Mouse (Mus musculus) R1 (cell line): ENCODE results near the gene Zfp385a.

ENCODE experiments used
- DNase-seq: peaks from one replicate; pipeline ENCODE4 v3.0.0-alpha.2; 2018; ENCODE audit warnings: low read depth, low spot score

Gene Zfp385a

GRCm38 (mm10) chr15:103363809-103364208 lies 23.9 kb upstream of the Zfp385a start:
- DNase-seq = peak; percentile 92

- DNase-seq = no peak
Observed at GRCm38 (mm10) chr15:103362950-103363349, 23.1 kb upstream of the Zfp385a start.

- DNase-seq = no peak
Observed at GRCm38 (mm10) chr15:103362333-103362732, 22.4 kb upstream of the Zfp385a start.

GRCm38 (mm10) chr15:103361269-103361668 lies 21.4 kb upstream of the Zfp385a start:
- no peak for DNase-seq

GRCm38 (mm10) chr15:103359869-103360602 lies 20.1 kb upstream of the Zfp385a start:
- no peak for DNase-seq

- no peak for DNase-seq
Observed at GRCm38 (mm10) chr15:103359122-103359510, 19.2 kb upstream of the Zfp385a start.

- DNase-seq = peak; percentile 53
Observed at GRCm38 (mm10) chr15:103358278-103359121, 18.6 kb upstream of the Zfp385a start.

- DNase-seq = no peak
Observed at GRCm38 (mm10) chr15:103357817-103358216, 17.9 kb upstream of the Zfp385a start.

- no peak for DNase-seq
Observed at GRCm38 (mm10) chr15:103356130-103356529, 16.2 kb upstream of the Zfp385a start.

GRCm38 (mm10) chr15:103355420-103355819 lies 15.5 kb upstream of the Zfp385a start:
- no peak for DNase-seq

- no peak for DNase-seq
Observed at GRCm38 (mm10) chr15:103354690-103355089, 14.8 kb upstream of the Zfp385a start.

- no peak for DNase-seq
Observed at GRCm38 (mm10) chr15:103353511-103354256, 13.8 kb upstream of the Zfp385a start.

- peak; percentile 81 for DNase-seq
Observed at GRCm38 (mm10) chr15:103352856-103353255, 13.0 kb upstream of the Zfp385a start.

GRCm38 (mm10) chr15:103347275-103347684 lies 7.4 kb upstream of the Zfp385a start:
- peak; percentile 83 for DNase-seq

- no peak for DNase-seq
Observed at GRCm38 (mm10) chr15:103345789-103346188, 5.9 kb upstream of the Zfp385a start.

- DNase-seq = peak; percentile 53
Observed at GRCm38 (mm10) chr15:103343556-103343955, 3.7 kb upstream of the Zfp385a start.

- DNase-seq = no peak
Observed at GRCm38 (mm10) chr15:103343008-103343407, 3.1 kb upstream of the Zfp385a start.

- peak; percentile 87 for DNase-seq
Observed at GRCm38 (mm10) chr15:103342415-103342814, 2.5 kb upstream of the Zfp385a start.

GRCm38 (mm10) chr15:103341547-103341946 lies 1.7 kb upstream of the Zfp385a start:
- no peak for DNase-seq

- DNase-seq = peak; percentile 64
Observed at GRCm38 (mm10) chr15:103340786-103341185, 893 bp upstream of the Zfp385a start.

- DNase-seq = peak; percentile 48
Observed at GRCm38 (mm10) chr15:103339166-103339960, 530 bp downstream of the Zfp385a start.
